Mouse (Mus musculus) E14TG2a.4 (cell line): ENCODE measurements around the gene Foxn2.

ENCODE experiments used
- CTCF ChIP-seq: conservative IDR thresholded peaks from 2 replicates; pipeline ENCODE4 v1.5.1; 2014; ENCODE audit warnings: low read length
- NANOG ChIP-seq: IDR thresholded peaks from 2 replicates; pipeline ENCODE4 v1.6.1; 2014; ENCODE audit warnings: borderline replicate concordance, low read length, mixed read lengths

DNA sequence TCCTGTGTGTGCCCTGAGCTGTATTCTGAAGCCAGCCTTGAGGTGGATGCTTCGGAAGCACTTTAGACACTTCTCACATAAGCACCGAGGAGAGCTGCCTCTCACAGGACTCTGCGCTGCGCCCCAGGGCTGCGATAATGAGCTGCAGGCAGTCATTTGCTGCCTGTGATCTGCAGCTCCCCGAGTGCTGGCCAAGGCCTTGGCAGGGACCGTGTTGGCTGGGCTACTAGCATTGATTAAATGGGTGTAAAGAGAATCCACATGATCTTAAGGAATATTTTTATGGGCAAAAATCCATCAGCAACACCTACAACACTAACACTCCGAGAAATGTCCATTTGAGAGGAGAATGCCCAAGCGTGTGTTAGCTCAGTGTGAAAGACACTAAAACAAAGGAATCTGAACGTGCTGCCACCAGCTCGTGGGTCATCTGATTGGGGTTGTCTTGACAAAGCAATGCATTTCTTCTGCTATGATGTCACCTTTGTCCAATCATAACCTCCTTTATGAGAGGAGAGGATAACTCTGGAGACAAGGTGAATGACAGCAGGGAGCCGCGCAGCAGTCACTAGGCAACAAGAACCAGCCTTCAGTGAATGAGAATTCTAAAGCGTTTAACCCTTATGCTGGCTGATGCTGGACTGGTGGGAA lies 53.7 kb downstream of the Foxn2 start:
- TF ChIP-seq CTCF (no peak), NANOG (no peak)
